Mouse (Mus musculus): Measurements from ENCODE around the gene Ass1.

DNA sequence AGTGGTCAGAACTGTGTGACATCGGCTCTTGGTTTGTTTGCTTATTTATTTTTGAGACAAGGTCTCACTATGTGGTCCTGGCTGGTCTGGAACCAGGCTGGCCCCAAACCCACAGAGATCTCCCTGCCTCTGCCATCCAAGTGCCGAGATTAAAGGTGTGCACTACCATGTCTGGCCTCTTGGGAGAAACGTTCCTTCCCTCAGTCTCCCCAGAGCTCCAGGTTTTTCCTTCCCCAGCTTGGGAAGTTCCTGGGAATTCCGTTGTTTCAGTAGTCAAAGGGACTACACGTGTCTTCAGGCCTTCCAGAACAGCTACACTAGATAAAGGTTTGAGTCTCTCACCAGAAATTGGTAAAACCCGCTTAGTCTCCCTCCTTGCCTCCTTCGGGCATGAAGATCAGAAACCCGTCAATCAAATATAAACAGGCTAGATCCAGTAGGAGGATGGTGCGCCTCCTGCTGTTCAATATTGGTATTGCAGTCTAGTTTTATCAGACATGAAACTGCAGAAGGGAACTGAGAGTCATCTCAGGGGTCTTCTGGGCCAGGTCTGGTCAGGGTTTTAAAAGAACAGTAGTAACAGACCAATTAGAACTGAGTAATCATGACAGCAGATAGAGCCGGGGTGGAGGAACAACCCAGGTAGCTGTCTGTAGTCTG is 2.5 kb downstream of the Ass1 start:
- TF ChIP-seq CTCF (IDR thresholded peaks at IDR 0.05) (no peak; the same call in 1 of the 2 replicates), POLR2A (IDR thresholded peaks at IDR 0.05; ENCODE audit: insufficient read depth, low read depth, low read length) (no peak), EP300 (IDR thresholded peaks at IDR 0.05; ENCODE audit: insufficient read depth, low read depth, low read length) (no peak)

All from heart, adult 2 months (tissue).